Mouse (Mus musculus): Measurements from ENCODE around the gene Usp47. TPM values are rescaled to one million over a fixed set of nuclear protein-coding genes. Genes with fewer than 3 reads are reported as not detected.
A peak's percentile ranks its signal among the peaks of the same experiment; 100 is the strongest.

The Usp47 gene
- polyA plus RNA-seq, 1 experiment from 2014 or later: 90.9 TPM

GRCm38 (mm10) chr7:112012102-112012501, 11.2 kb upstream of the Usp47 start:
- no peaks in the 10 kb centered on the region for H3K36me3 ChIP-seq (replicated peaks)
- 64% methylated on average over 5 of the region's 5 CpGs for WGBS
- H3K27me3 ChIP-seq (replicated peaks; ENCODE audit: low read depth, poor library complexity, severe bottlenecking): no peaks in the 10 kb centered on the region
- H3K9me3 ChIP-seq: no peaks in the 10 kb centered on the region
- DNase-seq (ENCODE audit: low spot score): no peak
- H3K4me1 ChIP-seq: no peaks in the 10 kb centered on the region; the same call in 1 of the 2 replicates
- no peak overlapping the region for H3K4me3 ChIP-seq
- H3K27ac ChIP-seq (replicated peaks): no peak overlapping the region

GRCm38 (mm10) chr7:112012621-112013177, 10.6 kb upstream of the Usp47 start:
- Histone ChIP-seq H3K4me3 (no peak overlapping the region), H3K27ac (replicated peaks) (no peak overlapping the region), H3K27me3 (replicated peaks; ENCODE audit: low read depth, poor library complexity, severe bottlenecking) (no peaks in the 10 kb centered on the region), H3K4me1 (no peaks in the 10 kb centered on the region; the same call in 1 of the 2 replicates), H3K9me3 (no peaks in the 10 kb centered on the region), H3K36me3 (replicated peaks) (no peaks in the 10 kb centered on the region)
- no peak for DNase-seq (ENCODE audit: low spot score)
- WGBS: 83% methylated on average over 6 of the region's 6 CpGs

- WGBS: 74% methylated on average over 2 of the region's 2 CpGs
- DNase-seq (ENCODE audit: low spot score): no peak
- Histone ChIP-seq H3K4me3 (no peak overlapping the region), H3K27me3 (replicated peaks; ENCODE audit: low read depth, poor library complexity, severe bottlenecking) (no peaks in the 10 kb centered on the region), H3K27ac (replicated peaks) (no peak overlapping the region), H3K9me3 (no peaks in the 10 kb centered on the region), H3K36me3 (replicated peaks) (no peaks in the 10 kb centered on the region), H3K4me1 (no peaks in the 10 kb centered on the region; the same call in 1 of the 2 replicates)
Observed at GRCm38 (mm10) chr7:112014148-112014547, 9.2 kb upstream of the Usp47 start.

GRCm38 (mm10) chr7:112022506-112023149, 676 bp upstream of the Usp47 start:
- Histone ChIP-seq H3K36me3 (replicated peaks) (0 out of 2 replicates have a peak, but pooled peaks cover under 1% of the 10 kb centered on the region), H3K4me1 (peaks cover 28% of the 10 kb centered on the region), H3K9me3 (no peaks in the 10 kb centered on the region), H3K4me3 (peak overlapping the region; percentile 96), H3K27ac (replicated peaks) (peak overlapping the region; percentile 99), H3K27me3 (replicated peaks; ENCODE audit: low read depth, poor library complexity, severe bottlenecking) (no peaks in the 10 kb centered on the region)
- no peak for DNase-seq (ENCODE audit: low spot score)
- WGBS: 13% methylated on average over 17 of the region's 17 CpGs

GRCm38 (mm10) chr7:112023601-112024445, 519 bp downstream of the Usp47 start:
- Histone ChIP-seq H3K27ac (replicated peaks) (peak overlapping the region; percentile 99), H3K4me3 (peak overlapping the region; percentile 96), H3K36me3 (replicated peaks) (peaks cover 11% of the 10 kb centered on the region), H3K4me1 (peaks cover 28% of the 10 kb centered on the region), H3K9me3 (no peaks in the 10 kb centered on the region), H3K27me3 (replicated peaks; ENCODE audit: low read depth, poor library complexity, severe bottlenecking) (no peaks in the 10 kb centered on the region)
- no peak for DNase-seq (ENCODE audit: low spot score)
- WGBS: under 1% methylated on average over 58 of the region's 58 CpGs

- Histone ChIP-seq H3K27ac (replicated peaks) (peak overlapping the region; percentile 99), H3K27me3 (replicated peaks; ENCODE audit: low read depth, poor library complexity, severe bottlenecking) (no peaks in the 10 kb centered on the region), H3K4me1 (peaks cover 28% of the 10 kb centered on the region), H3K4me3 (peak overlapping the region; percentile 96), H3K36me3 (replicated peaks) (peaks cover 13% of the 10 kb centered on the region), H3K9me3 (no peaks in the 10 kb centered on the region)
- no peak for DNase-seq (ENCODE audit: low spot score)
- 37% methylated on average over 7 of the region's 7 CpGs for WGBS
Observed at GRCm38 (mm10) chr7:112024446-112024730, 1.1 kb downstream of the Usp47 start.

- H3K27me3 ChIP-seq (replicated peaks; ENCODE audit: low read depth, poor library complexity, severe bottlenecking): no peaks in the 10 kb centered on the region
- peaks cover 13% of the 10 kb centered on the region for H3K36me3 ChIP-seq (replicated peaks)
- 39% methylated on average over 5 of the region's 5 CpGs for WGBS
- H3K4me1 ChIP-seq: peaks cover 28% of the 10 kb centered on the region
- no peak overlapping the region for H3K27ac ChIP-seq (replicated peaks)
- DNase-seq (ENCODE audit: low spot score): no peak
- peak overlapping the region; percentile 96 for H3K4me3 ChIP-seq
- no peaks in the 10 kb centered on the region for H3K9me3 ChIP-seq
Observed at GRCm38 (mm10) chr7:112024856-112025255, 1.6 kb downstream of the Usp47 start.

- no peak overlapping the region for H3K27ac ChIP-seq (replicated peaks)
- H3K4me3 ChIP-seq: no peak overlapping the region
- no peaks in the 10 kb centered on the region for H3K27me3 ChIP-seq (replicated peaks; ENCODE audit: low read depth, poor library complexity, severe bottlenecking)
- WGBS: 98% methylated on average over 1 of the region's 1 CpGs
- no peak for DNase-seq (ENCODE audit: low spot score)
- H3K9me3 ChIP-seq: no peaks in the 10 kb centered on the region
- peaks cover 19% of the 10 kb centered on the region for H3K36me3 ChIP-seq (replicated peaks)
- peaks cover 12% of the 10 kb centered on the region for H3K4me1 ChIP-seq
Observed at GRCm38 (mm10) chr7:112030594-112030993, 7.3 kb downstream of the Usp47 start.

GRCm38 (mm10) chr7:112035804-112036203, 12.5 kb downstream of the Usp47 start:
- H3K27ac ChIP-seq (replicated peaks): no peak overlapping the region
- H3K27me3 ChIP-seq (replicated peaks; ENCODE audit: low read depth, poor library complexity, severe bottlenecking): no peaks in the 10 kb centered on the region
- no peak overlapping the region for H3K4me3 ChIP-seq
- H3K36me3 ChIP-seq (replicated peaks): peaks cover 13% of the 10 kb centered on the region
- WGBS: 55% methylated on average over 2 of the region's 2 CpGs
- no peaks in the 10 kb centered on the region for H3K4me1 ChIP-seq
- DNase-seq (ENCODE audit: low spot score): no peak
- H3K9me3 ChIP-seq: no peaks in the 10 kb centered on the region

- no peak for DNase-seq (ENCODE audit: low spot score)
- peaks cover 13% of the 10 kb centered on the region for H3K36me3 ChIP-seq (replicated peaks)
- H3K4me3 ChIP-seq: no peak overlapping the region
- no peaks in the 10 kb centered on the region for H3K9me3 ChIP-seq
- WGBS: 79% methylated on average over 1 of the region's 1 CpGs
- H3K27ac ChIP-seq (replicated peaks): no peak overlapping the region
- no peaks in the 10 kb centered on the region for H3K4me1 ChIP-seq
- no peaks in the 10 kb centered on the region for H3K27me3 ChIP-seq (replicated peaks; ENCODE audit: low read depth, poor library complexity, severe bottlenecking)
Observed at GRCm38 (mm10) chr7:112036636-112037035, 13.3 kb downstream of the Usp47 start.

- Histone ChIP-seq H3K9me3 (no peaks in the 10 kb centered on the region), H3K4me3 (no peak overlapping the region), H3K27me3 (replicated peaks; ENCODE audit: low read depth, poor library complexity, severe bottlenecking) (no peaks in the 10 kb centered on the region), H3K36me3 (replicated peaks) (peaks cover 7% of the 10 kb centered on the region), H3K4me1 (no peaks in the 10 kb centered on the region), H3K27ac (replicated peaks) (no peak overlapping the region)
- no peak for DNase-seq (ENCODE audit: low spot score)
Observed at GRCm38 (mm10) chr7:112040271-112040670, 17.0 kb downstream of the Usp47 start.

- Histone ChIP-seq H3K27me3 (replicated peaks; ENCODE audit: low read depth, poor library complexity, severe bottlenecking) (no peaks in the 10 kb centered on the region), H3K4me1 (no peaks in the 10 kb centered on the region), H3K27ac (replicated peaks) (no peak overlapping the region), H3K36me3 (replicated peaks) (peaks cover 7% of the 10 kb centered on the region), H3K4me3 (no peak overlapping the region), H3K9me3 (no peaks in the 10 kb centered on the region)
- DNase-seq (ENCODE audit: low spot score): no peak
- 79% methylated on average over 2 of the region's 2 CpGs for WGBS
Observed at GRCm38 (mm10) chr7:112042758-112043157, 19.5 kb downstream of the Usp47 start.

- no peak overlapping the region for H3K27ac ChIP-seq (replicated peaks)
- no peaks in the 10 kb centered on the region for H3K27me3 ChIP-seq (replicated peaks; ENCODE audit: low read depth, poor library complexity, severe bottlenecking)
- no peak overlapping the region for H3K4me3 ChIP-seq
- H3K9me3 ChIP-seq: no peaks in the 10 kb centered on the region
- 89% methylated on average over 1 of the region's 1 CpGs for whole genome bisulfite sequencing
- no peaks in the 10 kb centered on the region for H3K4me1 ChIP-seq
- H3K36me3 ChIP-seq (replicated peaks): no peaks in the 10 kb centered on the region; the same call in 1 of the 2 replicates
- DNase-seq (ENCODE audit: low spot score): no peak
Observed at GRCm38 (mm10) chr7:112045249-112045648, 21.9 kb downstream of the Usp47 start.
